Mouse (Mus musculus) thymus, adult 2 months (tissue): ENCODE measurements around the gene Fbln5. TPM values are rescaled to one million over a fixed set of nuclear protein-coding genes. Genes with fewer than 3 reads are reported as not detected.

Source experiments
- DNase-seq: peaks from one replicate; pipeline ENCODE4 v3.0.0; 2021
- H3K27ac ChIP-seq: fragments of 200-500 bp; 2 replicates; pipeline ENCODE4 v1.5.1; 2012; ENCODE audit warnings: low read length, control low read depth; ENCODE audit not compliant: control insufficient read depth, insufficient read depth
- H3K27me3 ChIP-seq: fragments of 200-500 bp; 2 replicates; pipeline ENCODE4 v1.6.1; 2012; ENCODE audit warnings: mild to moderate bottlenecking, low read length, moderate library complexity, mixed read lengths; ENCODE audit not compliant: control insufficient read depth, insufficient read depth
- H3K36me3 ChIP-seq: fragments of 200-500 bp; 2 replicates; pipeline ENCODE4 v1.6.1; 2012; ENCODE audit warnings: mild to moderate bottlenecking, low read length, moderate library complexity; ENCODE audit not compliant: control insufficient read depth, insufficient read depth
- H3K4me1 ChIP-seq: fragments of 200-500 bp; replicated peaks from 2 replicates; pipeline ENCODE4 v1.6.1; 2012; ENCODE audit warnings: low read length; ENCODE audit not compliant: control insufficient read depth, insufficient read depth
- H3K4me3 ChIP-seq: fragments of 200-500 bp; 2 replicates; pipeline ENCODE4 v1.5.1; 2012; ENCODE audit warnings: mild to moderate bottlenecking, low read length, control low read depth, moderate library complexity; ENCODE audit not compliant: control insufficient read depth, insufficient read depth
- CTCF ChIP-seq: fragments of 200-500 bp; IDR thresholded peaks from 2 replicates; pipeline ENCODE4 v1.5.1; 2012; ENCODE audit warnings: mild to moderate bottlenecking, control low read depth, low read length, moderate library complexity, borderline replicate concordance; ENCODE audit not compliant: control insufficient read depth, poor library complexity, insufficient read depth; ENCODE audit errors: extremely low read depth
- POLR2A ChIP-seq: fragments of 200-500 bp; IDR thresholded peaks from 2 replicates; pipeline ENCODE4 v1.6.1; 2012; ENCODE audit warnings: mild to moderate bottlenecking, low read length, control low read depth, moderate library complexity; ENCODE audit not compliant: control insufficient read depth, poor library complexity, insufficient read depth; ENCODE audit errors: extremely low read depth
- WGBS: fragments of 180-500 bp; shearing (Covaris S2); methylation state at CpG from one replicate; pipeline ENCODE4 v1.1.7; 2018; 5-methylcytosine and 5-hydroxymethylcytosine counted together
- polyA plus RNA-seq: library from polyadenylated mRNA; depleted of rRNA; stranded (reverse); fragments of >200 nt; gene quantifications from 2 replicates; pipeline ENCODE4 v1.2.3, GENCODE M21; 2012

The Fbln5 gene
- polyA plus RNA-seq, 1 experiment = 16.3 TPM

GRCm38 (mm10) chr12:101823161-101823560 is 4.3 kb upstream of the Fbln5 start:
- Histone ChIP-seq H3K4me1 (peaks cover 10% of the 10 kb centered on the region; the same call in 1 of the 2 replicates), H3K27me3 (peaks cover 3% of the 10 kb centered on the region; the same call in 1 of the 2 replicates), H3K4me3 (no peak overlapping the region), H3K36me3 (no peaks in the 10 kb centered on the region), H3K27ac (no peak overlapping the region)
- WGBS = 94% methylated on average over 4 of the region's 4 CpGs
- TF ChIP-seq POLR2A = no peak
- no peak for TF ChIP-seq CTCF
- no peak for DNase-seq

GRCm38 (mm10) chr12:101821596-101821995 is 2.7 kb upstream of the Fbln5 start:
- peaks cover 3% of the 10 kb centered on the region; the same call in 1 of the 2 replicates for H3K27me3 ChIP-seq
- DNase-seq = no peak
- no peak overlapping the region for H3K4me3 ChIP-seq
- WGBS = 4% methylated on average over 3 of the region's 3 CpGs
- H3K4me1 ChIP-seq = peaks cover 10% of the 10 kb centered on the region; the same call in 1 of the 2 replicates
- H3K27ac ChIP-seq = no peak overlapping the region
- no peaks in the 10 kb centered on the region for H3K36me3 ChIP-seq
- TF ChIP-seq CTCF = no peak
- TF ChIP-seq POLR2A = no peak

DNA sequence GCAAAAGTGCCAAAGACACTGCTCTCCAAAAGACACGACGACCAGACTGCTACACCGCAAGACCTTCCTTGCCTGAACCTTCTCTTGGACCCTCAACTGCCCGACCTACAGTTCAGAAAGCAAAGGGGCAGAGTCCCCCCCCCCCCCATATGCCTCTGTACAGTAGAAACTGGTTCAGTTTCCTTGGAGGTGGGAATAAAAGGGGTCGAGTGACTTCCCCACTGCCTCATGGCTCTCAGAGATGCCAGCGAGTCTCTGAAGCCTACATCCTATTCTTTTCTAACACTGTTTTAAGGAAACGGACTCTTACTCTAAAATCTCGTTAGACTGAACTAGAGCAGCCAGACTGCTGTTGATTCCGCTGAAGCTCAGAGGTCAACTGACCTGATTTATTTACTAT is 715 bp upstream of the Fbln5 start:
- Histone ChIP-seq H3K4me3 (no peak overlapping the region), H3K27ac (no peak overlapping the region), H3K36me3 (no peaks in the 10 kb centered on the region), H3K27me3 (peaks cover 3% of the 10 kb centered on the region; the same call in 1 of the 2 replicates), H3K4me1 (peaks cover 10% of the 10 kb centered on the region; the same call in 1 of the 2 replicates)
- DNase-seq = no peak
- WGBS = 41% methylated on average over 9 of the region's 9 CpGs
- TF ChIP-seq CTCF = no peak
- no peak for TF ChIP-seq POLR2A

- no peak overlapping the region for H3K27ac ChIP-seq
- H3K4me3 ChIP-seq = no peak overlapping the region
- TF ChIP-seq POLR2A = no peak
- TF ChIP-seq CTCF = no peak
- H3K4me1 ChIP-seq = peaks cover 10% of the 10 kb centered on the region; the same call in 1 of the 2 replicates
- no peak for DNase-seq
- no peaks in the 10 kb centered on the region for H3K36me3 ChIP-seq
- peaks cover 3% of the 10 kb centered on the region; the same call in 1 of the 2 replicates for H3K27me3 ChIP-seq
- WGBS = 27% methylated on average over 11 of the region's 11 CpGs
These were observed 628 bp downstream of the Fbln5 start for GRCm38 (mm10) chr12:101818246-101818607.

GRCm38 (mm10) chr12:101816810-101817209 is 2.0 kb downstream of the Fbln5 start:
- peaks cover 3% of the 10 kb centered on the region; the same call in 1 of the 2 replicates for H3K27me3 ChIP-seq
- TF ChIP-seq CTCF = no peak
- TF ChIP-seq POLR2A = no peak
- no peaks in the 10 kb centered on the region for H3K36me3 ChIP-seq
- 51% methylated on average over 5 of the region's 5 CpGs for WGBS
- peaks cover 10% of the 10 kb centered on the region; the same call in 1 of the 2 replicates for H3K4me1 ChIP-seq
- H3K27ac ChIP-seq = no peak overlapping the region
- DNase-seq = no peak
- no peak overlapping the region for H3K4me3 ChIP-seq

- Histone ChIP-seq H3K27ac (no peak overlapping the region), H3K4me3 (no peak overlapping the region), H3K4me1 (peaks cover 10% of the 10 kb centered on the region; the same call in 1 of the 2 replicates), H3K36me3 (no peaks in the 10 kb centered on the region), H3K27me3 (peaks cover 3% of the 10 kb centered on the region; the same call in 1 of the 2 replicates)
- TF ChIP-seq CTCF (no peak), POLR2A (no peak)
- 96% methylated on average over 6 of the region's 6 CpGs for WGBS
- DNase-seq = no peak
These were observed 3.1 kb downstream of the Fbln5 start for GRCm38 (mm10) chr12:101815796-101816195.

DNA sequence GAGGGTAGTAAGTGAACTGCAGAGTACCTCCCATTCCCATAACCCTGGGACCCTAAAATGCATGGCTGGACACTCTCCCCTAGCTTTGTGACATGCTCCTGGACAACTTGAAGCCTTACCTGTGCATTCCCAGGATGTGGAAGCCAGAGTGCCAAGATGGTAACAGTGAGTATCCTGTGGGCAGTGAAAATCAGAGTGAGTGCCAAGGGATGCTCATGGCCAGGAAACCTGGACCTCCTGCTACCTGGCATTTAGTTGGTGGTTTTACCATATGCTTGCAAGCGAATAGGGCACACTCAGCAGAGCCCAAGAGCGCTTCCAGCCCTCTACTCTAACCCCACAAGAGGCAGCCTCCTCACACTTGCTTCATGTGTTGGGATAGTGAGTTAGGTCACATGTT is 4.4 kb downstream of the Fbln5 start:
- Histone ChIP-seq H3K4me1 (peaks cover 8% of the 10 kb centered on the region; the same call in 1 of the 2 replicates), H3K27me3 (peaks cover 3% of the 10 kb centered on the region; the same call in 1 of the 2 replicates), H3K27ac (no peak overlapping the region), H3K4me3 (no peak overlapping the region), H3K36me3 (no peaks in the 10 kb centered on the region)
- TF ChIP-seq CTCF = no peak
- TF ChIP-seq POLR2A = no peak
- DNase-seq = no peak
- 98% methylated on average over 2 of the region's 2 CpGs for WGBS
